Mouse (Mus musculus) spleen, postnatal 4 days (tissue): ENCODE measurements around the gene Msl1.

Experiments used
- DNase-seq, 2 experiments: peaks; one replicate each; pipeline ENCODE4 v3.0.0; 2022; ENCODE audit warnings: low spot score in 2 of 2

The Msl1 gene

GRCm38 (mm10) chr11:98839402-98839801 lies 44.1 kb downstream of the Msl1 start:
- no peak for DNase-seq

GRCm38 (mm10) chr11:98839897-98840296 lies 44.6 kb downstream of the Msl1 start:
- DNase-seq = peak in 1 of 2 experiments; percentile 50

- no peak for DNase-seq
Measured at GRCm38 (mm10) chr11:98846016-98846415, 50.7 kb downstream of the Msl1 start.

GRCm38 (mm10) chr11:98846865-98847604 lies 51.7 kb downstream of the Msl1 start:
- no peak for DNase-seq

GRCm38 (mm10) chr11:98849196-98849894 lies 54.0 kb downstream of the Msl1 start:
- no peak for DNase-seq

GRCm38 (mm10) chr11:98850100-98851093 lies 55.1 kb downstream of the Msl1 start:
- no peak for DNase-seq

GRCm38 (mm10) chr11:98854116-98854515 lies 58.8 kb downstream of the Msl1 start:
- DNase-seq = no peak

- no peak for DNase-seq
Measured at GRCm38 (mm10) chr11:98854659-98855058, 59.3 kb downstream of the Msl1 start.
